Mouse (Mus musculus): ENCODE results near the gene Mettl7a1. TPM values are rescaled to one million over a fixed set of nuclear protein-coding genes. Genes with fewer than 3 reads are reported as not detected.
"Not testable (repeated sequence)": the region's sequence is repeated elsewhere in the genome, so short reads cannot be mapped to it uniquely, and the experiment has no call there.

Mettl7a1 gene
- total RNA-seq, 1 experiment, result 11.6 TPM

- H3K9me3 ChIP-seq (ENCODE audit: control insufficient read depth, insufficient read depth, low read depth, low read length), result no peaks in the 10 kb centered on the region
- in situ Hi-C loops (cut with MboI; ENCODE audit: low sequenced_read_pairs in 2 of 2, unreplicated experiment in 2 of 2), result no loop called here
- H3K27ac ChIP-seq (ENCODE audit: insufficient read depth, low read depth, low read length, poor library complexity, severe bottlenecking), result no peak overlapping the region; the same call in 1 of the 2 replicates
These were observed 417 bp upstream of the Mettl7a1 start for GRCm38 (mm10) chr15:100303428-100304018.

GRCm38 (mm10) chr15:100306201-100306600 lies 2.3 kb downstream of the Mettl7a1 start:
- in situ Hi-C loops (cut with MboI; ENCODE audit: low sequenced_read_pairs in 2 of 2, unreplicated experiment in 2 of 2), result no loop called here
- no peak for DNase-seq (ENCODE audit: low read depth, low spot score)
- Histone ChIP-seq H3K4me3 (ENCODE audit: insufficient read depth in 1 of 2, low read depth in 1 of 2, low read length in 2 of 2, poor library complexity in 1 of 2, severe bottlenecking in 1 of 2) (no peak overlapping the region), H3K36me3 (ENCODE audit: control insufficient read depth, insufficient read depth, low read length, poor library complexity, severe bottlenecking) (no peaks in the 10 kb centered on the region), H3K4me1 (ENCODE audit: control insufficient read depth in 2 of 2, insufficient read depth in 2 of 2, low read length in 2 of 2, poor library complexity in 1 of 2) (peaks cover 4% of the 10 kb centered on the region in 2 experiments; a peak in 3 of 4 replicates), H3K9ac (ENCODE audit: insufficient read depth, low read depth, low read length, poor library complexity, severe bottlenecking) (no peak overlapping the region), H3K9me3 (ENCODE audit: control insufficient read depth, insufficient read depth, low read depth, low read length) (no peaks in the 10 kb centered on the region), H3K27ac (ENCODE audit: insufficient read depth, low read depth, low read length, poor library complexity, severe bottlenecking) (no peak overlapping the region)
- TF ChIP-seq ZNF384 (IDR thresholded peaks at IDR 0.05; ENCODE audit: low read depth, low read length) (no peak), ZC3H11A (IDR thresholded peaks at IDR 0.05; ENCODE audit: borderline replicate concordance, low read depth, low read length) (no peak), CHD2 (IDR thresholded peaks at IDR 0.05; ENCODE audit: low read depth, low read length) (no peak)

More at GRCm38 (mm10) chr15:100303428-100304018, 417 bp upstream of the Mettl7a1 start:
- DNase-seq (ENCODE audit: low read depth, low spot score), result no peak
- TF ChIP-seq ZC3H11A (IDR thresholded peaks at IDR 0.05; ENCODE audit: borderline replicate concordance, low read depth, low read length), result no peak
- TF ChIP-seq MAFK (IDR thresholded peaks at IDR 0.05; ENCODE audit: insufficient read depth, low read depth, low read length), result no peak
- TF ChIP-seq HCFC1 (IDR thresholded peaks at IDR 0.05; ENCODE audit: borderline replicate concordance, insufficient read depth, low read length), result no peak
- TF ChIP-seq CHD2 (IDR thresholded peaks at IDR 0.05; ENCODE audit: low read depth, low read length), result no peak
- TF ChIP-seq ZNF384 (IDR thresholded peaks at IDR 0.05; ENCODE audit: low read depth, low read length), result no peak
- no peak overlapping the region for H3K9ac ChIP-seq (ENCODE audit: insufficient read depth, low read depth, low read length, poor library complexity, severe bottlenecking)
- peaks cover 9 to 17% of the 10 kb centered on the region in 2 experiments for H3K4me1 ChIP-seq (ENCODE audit: control insufficient read depth in 2 of 2, insufficient read depth in 2 of 2, low read length in 2 of 2, poor library complexity in 1 of 2)
- no peaks in the 10 kb centered on the region for H3K36me3 ChIP-seq (ENCODE audit: control insufficient read depth, insufficient read depth, low read length, poor library complexity, severe bottlenecking)
- H3K4me3 ChIP-seq (ENCODE audit: insufficient read depth in 1 of 2, low read depth in 1 of 2, low read length in 2 of 2, poor library complexity in 1 of 2, severe bottlenecking in 1 of 2), result no peak overlapping the region

- in situ Hi-C loops (cut with MboI; ENCODE audit: low sequenced_read_pairs in 2 of 2, unreplicated experiment in 2 of 2); H3K9ac ChIP-seq (ENCODE audit: insufficient read depth, low read depth, low read length, poor library complexity, severe bottlenecking); DNase-seq (ENCODE audit: low read depth, low spot score); H3K4me3 ChIP-seq (ENCODE audit: insufficient read depth in 1 of 2, low read depth in 1 of 2, low read length in 2 of 2, poor library complexity in 1 of 2, severe bottlenecking in 1 of 2); H3K9me3 ChIP-seq (ENCODE audit: control insufficient read depth, insufficient read depth, low read depth, low read length); H3K27ac ChIP-seq (ENCODE audit: insufficient read depth, low read depth, low read length, poor library complexity, severe bottlenecking); H3K36me3 ChIP-seq (ENCODE audit: control insufficient read depth, insufficient read depth, low read length, poor library complexity, severe bottlenecking); H3K4me1 ChIP-seq (ENCODE audit: control insufficient read depth in 2 of 2, insufficient read depth in 2 of 2, low read length in 2 of 2, poor library complexity in 1 of 2): not testable (repeated sequence)
These were observed 3.6 kb downstream of the Mettl7a1 start for GRCm38 (mm10) chr15:100307438-100308096.

GRCm38 (mm10) chr15:100312346-100312745 lies 8.4 kb downstream of the Mettl7a1 start:
- Histone ChIP-seq H3K27ac (ENCODE audit: insufficient read depth, low read depth, low read length, poor library complexity, severe bottlenecking) (no peak overlapping the region), H3K4me3 (ENCODE audit: insufficient read depth in 1 of 2, low read depth in 1 of 2, low read length in 2 of 2, poor library complexity in 1 of 2, severe bottlenecking in 1 of 2) (no peak overlapping the region)
- in situ Hi-C loops (cut with MboI; ENCODE audit: low sequenced_read_pairs in 2 of 2, unreplicated experiment in 2 of 2), result loop anchor here (5.0 kb wide), 1 partner anchor 45 kb away; no protein-coding TSS in a partner anchor

More at GRCm38 (mm10) chr15:100312346-100312745, 8.4 kb downstream of the Mettl7a1 start:
- no peaks in the 10 kb centered on the region for H3K36me3 ChIP-seq (ENCODE audit: control insufficient read depth, insufficient read depth, low read length, poor library complexity, severe bottlenecking)
- no peak for TF ChIP-seq CHD2 (IDR thresholded peaks at IDR 0.05; ENCODE audit: low read depth, low read length)
- TF ChIP-seq HCFC1 (IDR thresholded peaks at IDR 0.05; ENCODE audit: borderline replicate concordance, insufficient read depth, low read length), result no peak
- no peak for TF ChIP-seq MAFK (IDR thresholded peaks at IDR 0.05; ENCODE audit: insufficient read depth, low read depth, low read length)
- TF ChIP-seq ZC3H11A (IDR thresholded peaks at IDR 0.05; ENCODE audit: borderline replicate concordance, low read depth, low read length), result no peak
- TF ChIP-seq ZNF384 (IDR thresholded peaks at IDR 0.05; ENCODE audit: low read depth, low read length), result no peak
- no peak for DNase-seq (ENCODE audit: low read depth, low spot score)
- H3K4me1 ChIP-seq (ENCODE audit: control insufficient read depth in 2 of 2, insufficient read depth in 2 of 2, low read length in 2 of 2, poor library complexity in 1 of 2), result peaks cover 0 to 2% of the 10 kb centered on the region in 2 experiments; a peak in 2 of 4 replicates
- H3K9me3 ChIP-seq (ENCODE audit: control insufficient read depth, insufficient read depth, low read depth, low read length), result no peaks in the 10 kb centered on the region
- H3K9ac ChIP-seq (ENCODE audit: insufficient read depth, low read depth, low read length, poor library complexity, severe bottlenecking), result no peak overlapping the region
